Mouse (Mus musculus): Measurements from ENCODE around the gene Prkar1b. TPM values are rescaled to one million over a fixed set of nuclear protein-coding genes. Genes with fewer than 3 reads are reported as not detected.
A peak's percentile ranks its signal among the peaks of the same experiment; 100 is the strongest.

Prkar1b gene
- polyA plus RNA-seq, 1 experiment from 2014 or later, result 35.2 TPM

- H3K9me3 ChIP-seq, result no peaks in the 10 kb centered on the region
- 79% methylated on average over 7 of the region's 7 CpGs for WGBS
- H3K9ac ChIP-seq, result no peak overlapping the region
- no peak overlapping the region for H3K27ac ChIP-seq
- H3K4me3 ChIP-seq (replicated peaks), result no peak overlapping the region
- no peaks in the 10 kb centered on the region; the same call in 1 of the 2 replicates for H3K36me3 ChIP-seq (replicated peaks)
- peaks cover 49% of the 10 kb centered on the region for H3K4me1 ChIP-seq
- no peak overlapping the region for H3K4me2 ChIP-seq
- no peak for ATAC-seq (ENCODE audit: low FRiP score)
- H3K27me3 ChIP-seq, result peaks cover 61% of the 10 kb centered on the region
These were observed 159.0 kb downstream of the Prkar1b start for GRCm38 (mm10) chr5:138990659-138991380.

GRCm38 (mm10) chr5:138989567-138989966, 160.2 kb downstream of the Prkar1b start:
- peaks cover 45% of the 10 kb centered on the region for H3K4me1 ChIP-seq
- WGBS, result 64% methylated on average over 6 of the region's 6 CpGs
- no peaks in the 10 kb centered on the region; the same call in 1 of the 2 replicates for H3K36me3 ChIP-seq (replicated peaks)
- H3K9ac ChIP-seq, result no peak overlapping the region
- H3K27ac ChIP-seq, result no peak overlapping the region
- peaks cover 53% of the 10 kb centered on the region for H3K27me3 ChIP-seq
- no peaks in the 10 kb centered on the region for H3K9me3 ChIP-seq
- ATAC-seq (ENCODE audit: low FRiP score), result no peak
- no peak overlapping the region for H3K4me3 ChIP-seq (replicated peaks)
- H3K4me2 ChIP-seq, result no peak overlapping the region

- peaks cover 4% of the 10 kb centered on the region for H3K36me3 ChIP-seq (replicated peaks)
- no peak overlapping the region for H3K4me3 ChIP-seq (replicated peaks)
- no peaks in the 10 kb centered on the region for H3K9me3 ChIP-seq
- H3K4me1 ChIP-seq, result peaks cover 37% of the 10 kb centered on the region
- H3K9ac ChIP-seq, result no peak overlapping the region
- peaks cover 45% of the 10 kb centered on the region for H3K27me3 ChIP-seq
- 44% methylated on average over 9 of the region's 9 CpGs for WGBS
- H3K4me2 ChIP-seq, result no peak overlapping the region
- ATAC-seq (ENCODE audit: low FRiP score), result peak; percentile 14; the same call in 1 of the 2 replicates
- no peak overlapping the region for H3K27ac ChIP-seq
These were observed 161.0 kb downstream of the Prkar1b start for GRCm38 (mm10) chr5:138988764-138989163.

- Histone ChIP-seq H3K27me3 (peaks cover 38% of the 10 kb centered on the region), H3K9ac (no peak overlapping the region)
- WGBS, result 79% methylated on average over 10 of the region's 10 CpGs
These were observed 161.8 kb downstream of the Prkar1b start for GRCm38 (mm10) chr5:138987994-138988393.

GRCm38 (mm10) chr5:138981921-138982320, 167.9 kb downstream of the Prkar1b start:
- Histone ChIP-seq H3K4me2 (no peak overlapping the region), H3K9me3 (no peaks in the 10 kb centered on the region), H3K9ac (no peak overlapping the region), H3K4me1 (no peaks in the 10 kb centered on the region), H3K27me3 (no peaks in the 10 kb centered on the region), H3K36me3 (replicated peaks) (peaks cover 6% of the 10 kb centered on the region), H3K27ac (no peak overlapping the region), H3K4me3 (replicated peaks) (no peak overlapping the region)
- no peak for ATAC-seq (ENCODE audit: low FRiP score)
- WGBS, result 89% methylated on average over 5 of the region's 9 CpGs

More at GRCm38 (mm10) chr5:138987994-138988393, 161.8 kb downstream of the Prkar1b start:
- Histone ChIP-seq H3K4me2 (no peak overlapping the region), H3K9me3 (no peaks in the 10 kb centered on the region), H3K36me3 (replicated peaks) (peaks cover 6% of the 10 kb centered on the region), H3K27ac (no peak overlapping the region), H3K4me1 (peaks cover 29% of the 10 kb centered on the region), H3K4me3 (replicated peaks) (no peak overlapping the region)
- no peak for ATAC-seq (ENCODE audit: low FRiP score)

GRCm38 (mm10) chr5:138980608-138981007, 169.2 kb downstream of the Prkar1b start:
- Histone ChIP-seq H3K4me3 (replicated peaks) (no peak overlapping the region), H3K9me3 (no peaks in the 10 kb centered on the region), H3K4me1 (no peaks in the 10 kb centered on the region), H3K9ac (no peak overlapping the region), H3K27me3 (no peaks in the 10 kb centered on the region), H3K4me2 (no peak overlapping the region), H3K36me3 (replicated peaks) (peaks cover 6% of the 10 kb centered on the region; the same call in 1 of the 2 replicates), H3K27ac (no peak overlapping the region)
- WGBS, result 88% methylated on average over 9 of the region's 9 CpGs
- ATAC-seq (ENCODE audit: low FRiP score), result no peak

- 84% methylated on average over 8 of the region's 8 CpGs for WGBS
- H3K27me3 ChIP-seq, result no peaks in the 10 kb centered on the region
- peaks cover 6% of the 10 kb centered on the region; the same call in 1 of the 2 replicates for H3K36me3 ChIP-seq (replicated peaks)
- H3K9me3 ChIP-seq, result no peaks in the 10 kb centered on the region
- no peak for ATAC-seq (ENCODE audit: low FRiP score)
- H3K4me2 ChIP-seq, result no peak overlapping the region
- no peak overlapping the region for H3K4me3 ChIP-seq (replicated peaks)
- no peak overlapping the region for H3K27ac ChIP-seq
- no peak overlapping the region for H3K9ac ChIP-seq
- no peaks in the 10 kb centered on the region for H3K4me1 ChIP-seq
These were observed 170.0 kb downstream of the Prkar1b start for GRCm38 (mm10) chr5:138979840-138980239.

- no peak for ATAC-seq (ENCODE audit: low FRiP score)
- 75% methylated on average over 3 of the region's 3 CpGs for WGBS
- no peak overlapping the region for H3K4me3 ChIP-seq (replicated peaks)
- no peak overlapping the region for H3K27ac ChIP-seq
- no peaks in the 10 kb centered on the region for H3K27me3 ChIP-seq
- no peaks in the 10 kb centered on the region for H3K36me3 ChIP-seq (replicated peaks)
- H3K4me2 ChIP-seq, result no peak overlapping the region
- H3K9me3 ChIP-seq, result no peaks in the 10 kb centered on the region
- H3K4me1 ChIP-seq, result no peaks in the 10 kb centered on the region
- no peak overlapping the region for H3K9ac ChIP-seq
These were observed 172.0 kb downstream of the Prkar1b start for GRCm38 (mm10) chr5:138977759-138978158.

- H3K27ac ChIP-seq, result no peak overlapping the region
- H3K36me3 ChIP-seq (replicated peaks), result no peaks in the 10 kb centered on the region
- H3K4me3 ChIP-seq (replicated peaks), result no peak overlapping the region
- H3K9ac ChIP-seq, result no peak overlapping the region
- 92% methylated on average over 8 of the region's 8 CpGs for WGBS
- no peaks in the 10 kb centered on the region for H3K27me3 ChIP-seq
- H3K9me3 ChIP-seq, result no peaks in the 10 kb centered on the region
- ATAC-seq (ENCODE audit: low FRiP score), result no peak
- no peak overlapping the region for H3K4me2 ChIP-seq
- no peaks in the 10 kb centered on the region for H3K4me1 ChIP-seq
These were observed 174.8 kb downstream of the Prkar1b start for GRCm38 (mm10) chr5:138974911-138975485.

GRCm38 (mm10) chr5:138973480-138973879, 176.3 kb downstream of the Prkar1b start:
- H3K27ac ChIP-seq, result no peak overlapping the region
- H3K36me3 ChIP-seq (replicated peaks), result no peaks in the 10 kb centered on the region
- H3K4me3 ChIP-seq (replicated peaks), result no peak overlapping the region
- whole genome bisulfite sequencing, result 86% methylated on average over 6 of the region's 6 CpGs
- no peak overlapping the region for H3K9ac ChIP-seq
- no peaks in the 10 kb centered on the region for H3K27me3 ChIP-seq
- no peak for ATAC-seq (ENCODE audit: low FRiP score)
- no peak overlapping the region for H3K4me2 ChIP-seq
- H3K9me3 ChIP-seq, result no peaks in the 10 kb centered on the region
- no peaks in the 10 kb centered on the region for H3K4me1 ChIP-seq

- Histone ChIP-seq H3K36me3 (replicated peaks) (no peaks in the 10 kb centered on the region), H3K9ac (no peak overlapping the region), H3K4me2 (no peak overlapping the region), H3K27me3 (no peaks in the 10 kb centered on the region), H3K27ac (no peak overlapping the region), H3K9me3 (no peaks in the 10 kb centered on the region), H3K4me3 (replicated peaks) (no peak overlapping the region), H3K4me1 (peaks cover under 1% of the 10 kb centered on the region; the same call in 1 of the 2 replicates)
- ATAC-seq (ENCODE audit: low FRiP score), result no peak
- WGBS, result 89% methylated on average over 9 of the region's 9 CpGs
These were observed 178.4 kb downstream of the Prkar1b start for GRCm38 (mm10) chr5:138971405-138971804.

GRCm38 (mm10) chr5:138970056-138970490, 179.7 kb downstream of the Prkar1b start:
- no peak for ATAC-seq (ENCODE audit: low FRiP score)
- Histone ChIP-seq H3K27me3 (no peaks in the 10 kb centered on the region), H3K27ac (no peak overlapping the region), H3K4me3 (replicated peaks) (no peak overlapping the region), H3K36me3 (replicated peaks) (no peaks in the 10 kb centered on the region), H3K9ac (no peak overlapping the region), H3K4me2 (no peak overlapping the region), H3K4me1 (peaks cover 9% of the 10 kb centered on the region; the same call in 1 of the 2 replicates), H3K9me3 (no peaks in the 10 kb centered on the region)
- 75% methylated on average over 7 of the region's 7 CpGs for WGBS
